Mouse (Mus musculus) testis, adult 2 months (tissue): Measurements from ENCODE around the gene Rbpms2. TPM values are rescaled to one million over a fixed set of nuclear protein-coding genes. Genes with fewer than 3 reads are reported as not detected.

Experiments used
- H3K27ac ChIP-seq: fragments of 200-500 bp; 2 replicates; pipeline ENCODE4 v1.5.1; 2012; ENCODE audit warnings: low read depth, low read length; ENCODE audit not compliant: control insufficient read depth, insufficient read depth
- H3K27me3 ChIP-seq: fragments of 200-500 bp; 2 replicates; pipeline ENCODE4 v1.6.1; 2012; ENCODE audit warnings: mild to moderate bottlenecking, low read length, moderate library complexity; ENCODE audit not compliant: control insufficient read depth, insufficient read depth
- H3K36me3 ChIP-seq: fragments of 200-500 bp; 2 replicates; pipeline ENCODE4 v1.6.1; 2012; ENCODE audit warnings: mild to moderate bottlenecking, low read length; ENCODE audit not compliant: control insufficient read depth, insufficient read depth
- H3K4me1 ChIP-seq: fragments of 200-500 bp; 2 replicates; pipeline ENCODE4 v1.6.1; 2012; ENCODE audit warnings: low read length; ENCODE audit not compliant: control insufficient read depth, insufficient read depth
- H3K4me3 ChIP-seq: fragments of 200-500 bp; 2 replicates; pipeline ENCODE4 v1.5.1; 2012; ENCODE audit warnings: low read depth, mild to moderate bottlenecking, low read length, moderate library complexity, mixed read lengths; ENCODE audit not compliant: control insufficient read depth
- CTCF ChIP-seq: fragments of 200-500 bp; IDR thresholded peaks from 2 replicates; pipeline ENCODE4 v1.5.1; 2012; ENCODE audit warnings: low read depth, mild to moderate bottlenecking, inconsistent platforms, low read length, moderate library complexity; ENCODE audit not compliant: control insufficient read depth, insufficient read depth, insufficient replicate concordance
- POLR2A ChIP-seq: fragments of 200-500 bp; IDR thresholded peaks from 2 replicates; pipeline ENCODE4 v1.6.1; 2012; ENCODE audit warnings: low read depth, mild to moderate bottlenecking, inconsistent platforms, low read length, moderate library complexity; ENCODE audit not compliant: control insufficient read depth
- polyA plus RNA-seq: library from polyadenylated mRNA; depleted of rRNA; stranded (reverse); fragments of >200 nt; gene quantifications from 2 replicates; pipeline ENCODE4 v1.2.3, GENCODE M21; 2012

Rbpms2 gene
- polyA plus RNA-seq, 1 experiment = 14.1 TPM

GRCm38 (mm10) chr9:65636926-65637325 lies 7.5 kb downstream of the Rbpms2 start:
- TF ChIP-seq POLR2A (no peak), CTCF (no peak)
- H3K27me3 ChIP-seq = no peaks in the 10 kb centered on the region
- no peak overlapping the region for H3K4me3 ChIP-seq
- no peak overlapping the region for H3K27ac ChIP-seq
- no peaks in the 10 kb centered on the region for H3K4me1 ChIP-seq
- H3K36me3 ChIP-seq = no peaks in the 10 kb centered on the region

GRCm38 (mm10) chr9:65639065-65639464 lies 9.6 kb downstream of the Rbpms2 start:
- no peak overlapping the region for H3K27ac ChIP-seq

GRCm38 (mm10) chr9:65640838-65641410 lies 11.5 kb downstream of the Rbpms2 start:
- peaks cover 3% of the 10 kb centered on the region for H3K4me1 ChIP-seq
- no peaks in the 10 kb centered on the region for H3K36me3 ChIP-seq
- TF ChIP-seq POLR2A = no peak
- no peak for TF ChIP-seq CTCF
- no peak overlapping the region for H3K4me3 ChIP-seq
- H3K27ac ChIP-seq = no peak overlapping the region
- no peaks in the 10 kb centered on the region for H3K27me3 ChIP-seq

More at GRCm38 (mm10) chr9:65639065-65639464, 9.6 kb downstream of the Rbpms2 start:
- no peaks in the 10 kb centered on the region for H3K36me3 ChIP-seq
- no peak overlapping the region for H3K4me3 ChIP-seq
- no peaks in the 10 kb centered on the region for H3K4me1 ChIP-seq
- H3K27me3 ChIP-seq = no peaks in the 10 kb centered on the region
- TF ChIP-seq POLR2A (no peak), CTCF (no peak)

GRCm38 (mm10) chr9:65641446-65642052 lies 12.1 kb downstream of the Rbpms2 start:
- Histone ChIP-seq H3K36me3 (no peaks in the 10 kb centered on the region), H3K4me3 (no peak overlapping the region), H3K4me1 (peaks cover 3% of the 10 kb centered on the region), H3K27me3 (no peaks in the 10 kb centered on the region), H3K27ac (no peak overlapping the region)
- TF ChIP-seq CTCF = no peak
- no peak for TF ChIP-seq POLR2A

GRCm38 (mm10) chr9:65642546-65642945 lies 13.1 kb downstream of the Rbpms2 start:
- Histone ChIP-seq H3K4me3 (no peak overlapping the region), H3K27ac (no peak overlapping the region), H3K27me3 (no peaks in the 10 kb centered on the region), H3K4me1 (peaks cover 3% of the 10 kb centered on the region), H3K36me3 (no peaks in the 10 kb centered on the region)
- TF ChIP-seq CTCF = no peak
- TF ChIP-seq POLR2A = no peak

- Histone ChIP-seq H3K27ac (no peak overlapping the region), H3K27me3 (no peaks in the 10 kb centered on the region), H3K4me3 (no peak overlapping the region), H3K4me1 (peaks cover 3% of the 10 kb centered on the region), H3K36me3 (no peaks in the 10 kb centered on the region)
- TF ChIP-seq CTCF (no peak), POLR2A (no peak)
Observed at GRCm38 (mm10) chr9:65644960-65645359, 15.5 kb downstream of the Rbpms2 start.

GRCm38 (mm10) chr9:65645984-65646383 lies 16.5 kb downstream of the Rbpms2 start:
- H3K4me1 ChIP-seq = peaks cover 3% of the 10 kb centered on the region

More at GRCm38 (mm10) chr9:65645984-65646383, 16.5 kb downstream of the Rbpms2 start:
- Histone ChIP-seq H3K4me3 (no peak overlapping the region), H3K36me3 (no peaks in the 10 kb centered on the region), H3K27ac (peak overlapping the region; percentile 62), H3K27me3 (no peaks in the 10 kb centered on the region)
- TF ChIP-seq CTCF (no peak), POLR2A (no peak)
